Mouse (Mus musculus): ENCODE results near the gene Atf6b.

- TF ChIP-seq POLR2A (IDR thresholded peaks at IDR 0.05; ENCODE audit: insufficient read depth, low read length) (no peak), CTCF (IDR thresholded peaks at IDR 0.05; ENCODE audit: low read depth, low read length) (no peak)
These were observed 11.6 kb downstream of the Atf6b start for GRCm38 (mm10) chr17:34658591-34658990.
